Mouse (Mus musculus) heart, postnatal 36 days (tissue): ENCODE data around the gene Xab2. TPM values are rescaled to one million over a fixed set of nuclear protein-coding genes. Genes with fewer than 3 reads are reported as not detected.
"Not testable (repeated sequence)": the region's sequence is repeated elsewhere in the genome, so short reads cannot be mapped to it uniquely, and the experiment has no call there.

Experiments used
- DNase-seq, 2 experiments: peaks; one replicate each; pipeline ENCODE4 v3.0.0; 2021 to 2022
- intact Hi-C: fragments of 180-260 bp; cut with DNase I; formaldehyde crosslinking; loops from one replicate; pipeline ENCODE4 v1.15.1; 2025
- total RNA-seq, 2 experiments: library from RNA; stranded (reverse); gene quantifications; 2 replicates each; pipeline ENCODE4 v1.2.3; 2021

Xab2 gene
- total RNA-seq, 2 experiments from 2014 or later: 17.1 to 17.5 TPM

- intact Hi-C loops: loop anchor here (5.0 to 10.0 kb wide), 3 partner anchors 105 to 1055 kb away; partner anchors contain the start of genes Ctxn1, Pnpla6 and Snapc2
- DNase-seq: no peak
Observed at GRCm38 (mm10) chr8:3622119-3622518, 1.0 kb upstream of the Xab2 start.

- intact Hi-C loops: no loop called here
- DNase-seq: no peak
Observed at GRCm38 (mm10) chr8:3609816-3610150, 11.3 kb downstream of the Xab2 start.

GRCm38 (mm10) chr8:3609046-3609815, 11.9 kb downstream of the Xab2 start:
- DNase-seq: no peak

GRCm38 (mm10) chr8:3607822-3608221, 13.3 kb downstream of the Xab2 start:
- intact Hi-C loops: no loop called here
- DNase-seq: no peak

More at GRCm38 (mm10) chr8:3609046-3609815, 11.9 kb downstream of the Xab2 start:
- intact Hi-C loops: no loop called here

GRCm38 (mm10) chr8:3606593-3606992, 14.5 kb downstream of the Xab2 start:
- intact Hi-C loops: no loop called here

GRCm38 (mm10) chr8:3603439-3603838, 17.7 kb downstream of the Xab2 start:
- no peak for DNase-seq
- intact Hi-C loops: no loop called here

More at GRCm38 (mm10) chr8:3606593-3606992, 14.5 kb downstream of the Xab2 start:
- no peak for DNase-seq

GRCm38 (mm10) chr8:3600401-3600800, 20.7 kb downstream of the Xab2 start:
- intact Hi-C loops: no loop called here
- peak; percentile 60 to 65 for DNase-seq

GRCm38 (mm10) chr8:3599219-3599618, 21.9 kb downstream of the Xab2 start:
- intact Hi-C loops: no loop called here
- DNase-seq: no peak

- intact Hi-C loops: no loop called here
- no peak for DNase-seq
Observed at GRCm38 (mm10) chr8:3598054-3598453, 23.1 kb downstream of the Xab2 start.

GRCm38 (mm10) chr8:3594466-3594865, 26.6 kb downstream of the Xab2 start:
- intact Hi-C loops: no loop called here
- DNase-seq: no peak

GRCm38 (mm10) chr8:3593470-3593869, 27.6 kb downstream of the Xab2 start:
- DNase-seq: no peak

GRCm38 (mm10) chr8:3588258-3588633, 32.9 kb downstream of the Xab2 start:
- DNase-seq: no peak
- intact Hi-C loops: no loop called here

More at GRCm38 (mm10) chr8:3593470-3593869, 27.6 kb downstream of the Xab2 start:
- intact Hi-C loops: no loop called here

GRCm38 (mm10) chr8:3587391-3588257, 33.5 kb downstream of the Xab2 start:
- DNase-seq: no peak
- intact Hi-C loops: no loop called here

GRCm38 (mm10) chr8:3586993-3587390, 34.1 kb downstream of the Xab2 start, which contains the start of gene Camsap3:
Camsap3 (plus strand) TSS chr8:3587293.
- intact Hi-C loops: no loop called here
- no peak for DNase-seq

GRCm38 (mm10) chr8:3586452-3586851, 34.7 kb downstream of the Xab2 start:
- no peak for DNase-seq
- intact Hi-C loops: no loop called here

- DNase-seq, intact Hi-C loops: not testable (repeated sequence)
Observed at GRCm38 (mm10) chr8:3581961-3582360, 39.2 kb downstream of the Xab2 start.

GRCm38 (mm10) chr8:3579390-3580364, 41.4 kb downstream of the Xab2 start:
- intact Hi-C loops: no loop called here
- DNase-seq: no peak

- intact Hi-C loops: no loop called here
- no peak for DNase-seq
Observed at GRCm38 (mm10) chr8:3576211-3576960, 44.7 kb downstream of the Xab2 start.

GRCm38 (mm10) chr8:3574546-3574945, 46.6 kb downstream of the Xab2 start:
- no peak for DNase-seq
- intact Hi-C loops: no loop called here

GRCm38 (mm10) chr8:3569784-3570183, 51.3 kb downstream of the Xab2 start:
- intact Hi-C loops: no loop called here

More at GRCm38 (mm10) chr8:3569784-3570183, 51.3 kb downstream of the Xab2 start:
- DNase-seq: no peak
